Mouse (Mus musculus) heart, adult 2 months (tissue): ENCODE measurements around the gene Ostc.

Experiments used
- CTCF ChIP-seq: fragments of 200-600 bp; IDR thresholded peaks from 2 replicates; pipeline ENCODE4 v1.8.1; 2022; ENCODE audit warnings: antibody characterized with exemption, mild to moderate bottlenecking, moderate library complexity
- POLR2A ChIP-seq: fragments of 200-500 bp; IDR thresholded peaks from 2 replicates; pipeline ENCODE4 v1.6.1; 2011; ENCODE audit warnings: mild to moderate bottlenecking, low read depth, low read length, control low read depth; ENCODE audit not compliant: insufficient read depth

DNA sequence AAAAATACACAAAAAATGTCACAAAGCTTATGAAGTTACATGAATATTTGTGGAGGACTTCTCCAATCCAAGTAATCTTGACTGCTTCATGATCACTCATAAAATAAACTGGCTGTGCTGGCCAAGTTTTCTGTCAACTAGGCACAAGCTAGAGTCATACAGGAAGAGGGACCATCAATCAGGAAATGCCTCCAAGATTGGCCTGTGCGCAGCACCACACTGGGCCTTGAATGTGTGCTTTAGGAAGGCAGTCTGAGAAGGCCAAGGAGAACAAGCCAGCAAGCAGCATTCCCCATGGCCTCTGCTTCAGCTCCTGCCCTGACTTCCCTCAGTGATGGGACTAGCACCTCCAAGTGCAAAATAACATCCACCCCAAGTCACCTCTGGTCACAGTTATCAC lies 17.8 kb upstream of the Ostc start:
- TF ChIP-seq POLR2A = no peak
- TF ChIP-seq CTCF = no peak
